Mouse (Mus musculus) G1E (cell line): ENCODE measurements around the gene Krt19. TPM values are rescaled to one million over a fixed set of nuclear protein-coding genes. Genes with fewer than 3 reads are reported as not detected.

Experiments used
- ATAC-seq: 2 replicates; pipeline ENCODE4 v1.8.0; 2016; ENCODE audit warnings: mild to moderate bottlenecking; ENCODE audit not compliant: insufficient number of reproducible peaks, poor library complexity, low FRiP score, severe bottlenecking; ENCODE audit errors: extremely low read depth
- DNase-seq: peaks from one replicate; pipeline ENCODE4 v3.0.0; 2012; ENCODE audit warnings: low spot score
- H3K27me3 ChIP-seq: 2 replicates; pipeline ENCODE4 v1.6.1; 2012; ENCODE audit warnings: mild to moderate bottlenecking, low read length, inconsistent platforms; ENCODE audit not compliant: insufficient read depth
- H3K36me3 ChIP-seq: replicated peaks from 2 replicates; pipeline ENCODE3; 2012; ENCODE audit warnings: mild to moderate bottlenecking, inconsistent platforms
- H3K4me1 ChIP-seq: 2 replicates; pipeline ENCODE4 v1.6.1; 2012; ENCODE audit warnings: low read depth, low read length, inconsistent platforms, mixed read lengths; ENCODE audit not compliant: insufficient read depth
- H3K4me3 ChIP-seq: 2 replicates; pipeline ENCODE4 v1.5.1; 2012; ENCODE audit warnings: low read depth, mild to moderate bottlenecking, inconsistent platforms, low read length, moderate library complexity, mixed read lengths
- H3K9me3 ChIP-seq: replicated peaks from 2 replicates; pipeline ENCODE4 v1.6.1; 2012; ENCODE audit warnings: inconsistent platforms
- CTCF ChIP-seq: IDR thresholded peaks from 2 replicates; pipeline ENCODE4 v1.5.1; 2012; ENCODE audit warnings: low read depth, low read length, inconsistent platforms, mixed read lengths
- GATA1 ChIP-seq: IDR thresholded peaks from 2 replicates; pipeline ENCODE4 v1.6.1; 2012; ENCODE audit warnings: borderline replicate concordance, low read length, inconsistent platforms, mixed read lengths
- GATA2 ChIP-seq: IDR thresholded peaks from 2 replicates; pipeline ENCODE4 v1.6.1; 2012; ENCODE audit warnings: low read depth, low read length, inconsistent platforms, borderline replicate concordance
- POLR2AphosphoS5 ChIP-seq: IDR thresholded peaks from 2 replicates; pipeline ENCODE4 v1.6.1; 2012; ENCODE audit warnings: low read depth, low read length, inconsistent platforms; ENCODE audit not compliant: insufficient replicate concordance
- TAL1 ChIP-seq: conservative IDR thresholded peaks from 2 replicates; pipeline ENCODE4 v1.6.1; 2012; ENCODE audit warnings: low read depth, low read length, inconsistent platforms, mixed read lengths
- polyA plus RNA-seq: library from polyadenylated mRNA; stranded (reverse); fragments of >175 nt; gene quantifications from 2 replicates; pipeline ENCODE4 v1.2.3, GENCODE M21; 2012
- total RNA-seq, 2 experiments: library from RNA; stranded (forward) in 1 of 2; stranded (reverse) in 1 of 2; fragments of 200-1000 nt in 1 of 2; fragments of >200 nt in 1 of 2; fragmentation: Nextera tagmentation in 1 of 2; gene quantifications; 2 replicates each; pipeline ENCODE4 v1.2.3; 2014 to 2017

Krt19 gene
- total and polyA plus RNA-seq, 3 experiments, result not detected

- ATAC-seq, result no peak
- no peaks in the 10 kb centered on the region for H3K27me3 ChIP-seq
- no peaks in the 10 kb centered on the region for H3K36me3 ChIP-seq
Measured at GRCm38 (mm10) chr11:100097819-100098218, 50.6 kb downstream of the Krt19 start.

GRCm38 (mm10) chr11:100096141-100096540 is 52.3 kb downstream of the Krt19 start, which contains the start of gene Krt35:
Krt35 (minus strand) TSS chr11:100096241.
- ATAC-seq, result no peak
- TF ChIP-seq POLR2AphosphoS5 (no peak), CTCF (no peak), GATA2 (no peak), TAL1 (no peak), GATA1 (no peak)
- no peak for DNase-seq
- no peaks in the 10 kb centered on the region for H3K27me3 ChIP-seq
- no peaks in the 10 kb centered on the region for H3K4me1 ChIP-seq
- peak within 1 kb of the TSS; percentile 15; the same call in 1 of the 2 replicates for H3K4me3 ChIP-seq
- H3K36me3 ChIP-seq, result no peaks in the 10 kb centered on the region
- H3K9me3 ChIP-seq, result peaks cover 91% of the 10 kb centered on the region

More at GRCm38 (mm10) chr11:100097819-100098218, 50.6 kb downstream of the Krt19 start:
- peaks cover 92% of the 10 kb centered on the region for H3K9me3 ChIP-seq
- no peak for TF ChIP-seq TAL1
- no peak for TF ChIP-seq GATA2
- TF ChIP-seq CTCF, result no peak
- no peak for TF ChIP-seq GATA1
- TF ChIP-seq POLR2AphosphoS5, result no peak
- no peaks in the 10 kb centered on the region for H3K4me1 ChIP-seq
- H3K4me3 ChIP-seq, result no peak overlapping the region
- no peak for DNase-seq

Other genes with a start within 250 kb of the Krt19 start
Only the 20 nearest of the 25 such genes appear.
- not detected in 2 replicates for gene Krtap9-5, start 200.2 kb downstream of the Krt19 start, total RNA-seq (2014; fragmentation: Nextera tagmentation)
- not detected in 2 replicates for gene Krtap9-5, start 200.2 kb downstream of the Krt19 start, total RNA-seq (2017)
- not detected in 2 replicates for gene Krtap9-5, start 200.2 kb downstream of the Krt19 start, polyA plus RNA-seq
- gene Krtap29-1, start 169.6 kb downstream of the Krt19 start, total RNA-seq (2014; fragmentation: Nextera tagmentation), result not detected in 2 replicates
- not detected in 2 replicates for gene Krtap29-1, start 169.6 kb downstream of the Krt19 start, total RNA-seq (2017)
- gene Krtap29-1, start 169.6 kb downstream of the Krt19 start, polyA plus RNA-seq, result not detected in 2 replicates
- gene Krtap16-1, start 162.1 kb downstream of the Krt19 start, total RNA-seq (2014; fragmentation: Nextera tagmentation), result not detected in 2 replicates
- 0.06 and 0.11 TPM in 2 replicates for gene Krtap16-1, start 162.1 kb downstream of the Krt19 start, total RNA-seq (2017)
- gene Krtap16-1, start 162.1 kb downstream of the Krt19 start, polyA plus RNA-seq, result not detected in 2 replicates
- not detected in 2 replicates for gene Krtap17-1, start 154.7 kb downstream of the Krt19 start, total RNA-seq (2014; fragmentation: Nextera tagmentation)
- not detected in 2 replicates for gene Krtap17-1, start 154.7 kb downstream of the Krt19 start, total RNA-seq (2017)
- not detected in 2 replicates for gene Krtap17-1, start 154.7 kb downstream of the Krt19 start, polyA plus RNA-seq
- not detected in 2 replicates for gene Krt33a, start 132.5 kb downstream of the Krt19 start, total RNA-seq (2014; fragmentation: Nextera tagmentation)
- gene Krt33a, start 132.5 kb downstream of the Krt19 start, total RNA-seq (2017), result not detected in 2 replicates
- not detected in 2 replicates for gene Krt33a, start 132.5 kb downstream of the Krt19 start, polyA plus RNA-seq
- not detected in 2 replicates for gene Krt33b, start 118.8 kb downstream of the Krt19 start, total RNA-seq (2014; fragmentation: Nextera tagmentation)
- gene Krt33b, start 118.8 kb downstream of the Krt19 start, total RNA-seq (2017), result not detected in 2 replicates
- not detected in 2 replicates for gene Krt33b, start 118.8 kb downstream of the Krt19 start, polyA plus RNA-seq
- gene Krt34, start 107.1 kb downstream of the Krt19 start, total RNA-seq (2014; fragmentation: Nextera tagmentation), result not detected in 2 replicates
- gene Krt34, start 107.1 kb downstream of the Krt19 start, total RNA-seq (2017), result not detected in 2 replicates
- gene Krt34, start 107.1 kb downstream of the Krt19 start, polyA plus RNA-seq, result not detected in 2 replicates
- not detected in 2 replicates for gene Krt31, start 98.1 kb downstream of the Krt19 start, total RNA-seq (2014; fragmentation: Nextera tagmentation)
- gene Krt31, start 98.1 kb downstream of the Krt19 start, total RNA-seq (2017), result 0.06 TPM in 1 of 2 replicates, not detected in the other
- gene Krt31, start 98.1 kb downstream of the Krt19 start, polyA plus RNA-seq, result not detected in 2 replicates
- gene Krt32, start 60.4 kb downstream of the Krt19 start, total RNA-seq (2014; fragmentation: Nextera tagmentation), result not detected in 2 replicates
- not detected in 2 replicates for gene Krt32, start 60.4 kb downstream of the Krt19 start, total RNA-seq (2017)
- gene Krt32, start 60.4 kb downstream of the Krt19 start, polyA plus RNA-seq, result not detected in 2 replicates
- gene Krt35, start 52.4 kb downstream of the Krt19 start, total RNA-seq (2014; fragmentation: Nextera tagmentation), result not detected in 2 replicates
- not detected in 2 replicates for gene Krt35, start 52.4 kb downstream of the Krt19 start, total RNA-seq (2017)
- not detected in 2 replicates for gene Krt35, start 52.4 kb downstream of the Krt19 start, polyA plus RNA-seq
- not detected in 2 replicates for gene Krt36, start 43.0 kb downstream of the Krt19 start, total RNA-seq (2014; fragmentation: Nextera tagmentation)
- not detected in 2 replicates for gene Krt36, start 43.0 kb downstream of the Krt19 start, total RNA-seq (2017)
- not detected in 2 replicates for gene Krt36, start 43.0 kb downstream of the Krt19 start, polyA plus RNA-seq
- gene Krt13, start 27.1 kb downstream of the Krt19 start, total RNA-seq (2014; fragmentation: Nextera tagmentation), result not detected in 2 replicates
- gene Krt13, start 27.1 kb downstream of the Krt19 start, total RNA-seq (2017), result 0.11 TPM in 1 of 2 replicates, not detected in the other
- not detected in 2 replicates for gene Krt13, start 27.1 kb downstream of the Krt19 start, polyA plus RNA-seq
- not detected in 2 replicates for gene Krt15, start 12.7 kb downstream of the Krt19 start, total RNA-seq (2014; fragmentation: Nextera tagmentation)
- gene Krt15, start 12.7 kb downstream of the Krt19 start, total RNA-seq (2017), result not detected in 2 replicates
- gene Krt15, start 12.7 kb downstream of the Krt19 start, polyA plus RNA-seq, result not detected in 2 replicates
- gene Krt9, start 44.6 kb upstream of the Krt19 start, total RNA-seq (2014; fragmentation: Nextera tagmentation), result not detected in 2 replicates
- gene Krt9, start 44.6 kb upstream of the Krt19 start, total RNA-seq (2017), result 0.06 TPM in 1 of 2 replicates, not detected in the other
- gene Krt9, start 44.6 kb upstream of the Krt19 start, polyA plus RNA-seq, result not detected in 2 replicates
- not detected in 2 replicates for gene Krt14, start 58.9 kb upstream of the Krt19 start, total RNA-seq (2014; fragmentation: Nextera tagmentation)
- 0.11 TPM in 1 of 2 replicates, not detected in the other for gene Krt14, start 58.9 kb upstream of the Krt19 start, total RNA-seq (2017)
- 0.08 TPM in 1 of 2 replicates, not detected in the other for gene Krt14, start 58.9 kb upstream of the Krt19 start, polyA plus RNA-seq
- gene Krt16, start 100.2 kb upstream of the Krt19 start, total RNA-seq (2014; fragmentation: Nextera tagmentation), result not detected in 2 replicates
- 0.05 TPM in 1 of 2 replicates, not detected in the other for gene Krt16, start 100.2 kb upstream of the Krt19 start, total RNA-seq (2017)
- gene Krt16, start 100.2 kb upstream of the Krt19 start, polyA plus RNA-seq, result not detected in 2 replicates
- not detected in 2 replicates for gene Krt17, start 112.4 kb upstream of the Krt19 start, total RNA-seq (2014; fragmentation: Nextera tagmentation)
- not detected in 2 replicates for gene Krt17, start 112.4 kb upstream of the Krt19 start, total RNA-seq (2017)
- 0.07 TPM in 2 replicates for gene Krt17, start 112.4 kb upstream of the Krt19 start, polyA plus RNA-seq
- not detected in 2 replicates for gene Krt42, start 121.2 kb upstream of the Krt19 start, total RNA-seq (2014; fragmentation: Nextera tagmentation)
- 0.11 TPM in 1 of 2 replicates, not detected in the other for gene Krt42, start 121.2 kb upstream of the Krt19 start, total RNA-seq (2017)
- not detected in 2 replicates for gene Krt42, start 121.2 kb upstream of the Krt19 start, polyA plus RNA-seq
- 916 and 1,324 TPM in 2 replicates for gene Eif1, start 171.2 kb upstream of the Krt19 start, total RNA-seq (2014; fragmentation: Nextera tagmentation)
- 235 and 344 TPM in 2 replicates for gene Eif1, start 171.2 kb upstream of the Krt19 start, total RNA-seq (2017)
- 514 and 548 TPM in 2 replicates for gene Eif1, start 171.2 kb upstream of the Krt19 start, polyA plus RNA-seq
- not detected in 2 replicates for gene Gast, start 185.7 kb upstream of the Krt19 start, total RNA-seq (2014; fragmentation: Nextera tagmentation)
- not detected in 2 replicates for gene Gast, start 185.7 kb upstream of the Krt19 start, total RNA-seq (2017)
- gene Gast, start 185.7 kb upstream of the Krt19 start, polyA plus RNA-seq, result not detected in 2 replicates